Mouse (Mus musculus): ENCODE data around the gene Tsga8. TPM values are rescaled to one million over a fixed set of nuclear protein-coding genes. Genes with fewer than 3 reads are reported as not detected.

The Tsga8 gene
- 3.2 TPM for polyA plus RNA-seq (2014; fragmentation: Illumina TruSeq; extraction: RNeasy Lipid Tissue Mini Kit (QIAGEN cat#74804); ENCODE audit: low read depth, low replicate concordance)

DNA sequence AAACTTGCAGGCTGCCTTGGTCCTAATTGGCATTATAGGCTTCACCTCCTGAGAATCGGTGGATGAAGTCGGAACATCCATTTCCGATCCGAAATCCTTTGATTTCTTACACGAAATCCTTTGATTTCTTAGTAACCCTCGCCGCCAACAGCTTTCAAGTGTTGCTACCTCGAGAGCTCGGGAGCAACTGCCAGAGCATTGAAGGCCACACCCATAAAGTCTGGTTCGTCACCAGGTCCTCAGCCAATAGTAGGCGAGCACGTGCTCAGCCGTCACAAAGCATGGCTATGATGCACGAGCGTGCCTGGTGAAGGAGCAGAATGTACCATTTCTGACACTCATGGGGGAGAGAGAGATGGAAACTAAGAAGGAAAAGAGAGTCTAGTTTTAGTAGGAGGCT lies at the start of gene Tsga8:
TSS of gene Tsga8 (minus strand) at position 327 of the 400 bp plus-strand sequence.

